Mouse (Mus musculus): Measurements from ENCODE around the gene Ube4b. TPM values are rescaled to one million over a fixed set of nuclear protein-coding genes. Genes with fewer than 3 reads are reported as not detected.

Gene Ube4b
- total RNA-seq (2023), result 91.5 TPM

DNA sequence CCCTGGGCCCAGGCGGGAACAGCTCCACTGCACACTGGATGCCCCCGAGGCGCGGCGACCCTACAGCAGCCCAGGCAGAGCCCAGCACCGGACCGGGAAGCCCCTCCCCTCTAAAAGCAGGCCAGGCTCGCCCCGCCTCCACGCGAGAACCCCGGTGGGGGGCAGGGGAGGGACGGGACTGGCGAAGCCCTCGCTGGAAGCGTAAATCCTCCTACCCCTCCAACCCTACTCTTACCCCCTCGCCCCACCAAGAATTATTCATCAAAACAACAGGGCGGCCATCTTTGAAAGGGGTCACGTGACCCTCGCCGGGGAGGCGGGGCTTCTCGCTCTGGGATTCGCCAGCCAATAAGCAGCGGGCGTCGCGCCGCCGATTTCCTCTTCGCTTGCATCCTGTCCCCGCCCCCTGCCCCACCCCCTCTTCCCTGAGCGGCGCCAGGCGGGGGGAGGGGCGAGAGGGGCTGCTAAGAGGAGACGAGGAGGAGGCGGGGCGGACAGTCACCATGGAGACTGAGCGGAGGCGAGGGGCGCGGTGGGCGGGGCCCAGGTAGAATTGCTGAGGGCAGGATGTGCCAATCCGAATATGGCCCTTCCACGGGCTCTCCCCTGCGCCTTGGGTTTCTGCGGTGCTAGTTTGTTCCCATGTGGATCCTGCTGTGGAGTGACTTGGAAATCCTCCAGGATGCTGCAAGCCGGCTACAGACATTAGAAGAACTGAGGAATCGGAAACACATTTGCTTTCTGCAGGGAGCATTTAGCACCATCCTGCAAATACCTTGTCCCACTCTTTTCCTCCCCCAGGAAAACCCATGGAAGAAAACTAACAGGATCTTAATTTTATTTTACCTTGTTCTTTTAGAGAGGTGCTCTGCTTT lies at the start of gene Ube4b:
Gene Ube4b (minus strand): TSS at position 425 of the 875 bp plus-strand sequence.

DNA sequence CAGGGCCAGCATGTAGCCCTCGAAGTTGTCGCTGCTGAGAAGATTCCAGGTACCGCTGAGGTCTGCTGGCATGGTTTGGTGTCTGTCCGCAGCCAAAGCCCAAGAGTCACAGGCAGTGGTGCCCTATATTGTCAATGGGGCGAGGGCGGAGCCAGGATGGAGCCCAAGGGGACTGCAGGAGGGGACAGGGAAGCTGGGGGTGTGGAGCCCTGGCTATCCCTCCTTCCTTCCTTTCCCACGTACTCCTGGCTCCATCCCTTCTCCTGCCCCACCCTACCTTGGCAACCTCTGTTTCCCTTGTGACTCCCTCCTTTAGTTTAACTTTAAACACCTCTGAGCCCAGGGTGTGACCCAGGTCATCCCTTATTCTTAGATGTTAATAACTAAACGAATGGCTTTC lies 28.3 kb upstream of the Ube4b start, which contains the start of gene Rbp7:
Gene Rbp7 (minus strand): TSS at position 100 of the 400 bp plus-strand sequence.

DNA sequence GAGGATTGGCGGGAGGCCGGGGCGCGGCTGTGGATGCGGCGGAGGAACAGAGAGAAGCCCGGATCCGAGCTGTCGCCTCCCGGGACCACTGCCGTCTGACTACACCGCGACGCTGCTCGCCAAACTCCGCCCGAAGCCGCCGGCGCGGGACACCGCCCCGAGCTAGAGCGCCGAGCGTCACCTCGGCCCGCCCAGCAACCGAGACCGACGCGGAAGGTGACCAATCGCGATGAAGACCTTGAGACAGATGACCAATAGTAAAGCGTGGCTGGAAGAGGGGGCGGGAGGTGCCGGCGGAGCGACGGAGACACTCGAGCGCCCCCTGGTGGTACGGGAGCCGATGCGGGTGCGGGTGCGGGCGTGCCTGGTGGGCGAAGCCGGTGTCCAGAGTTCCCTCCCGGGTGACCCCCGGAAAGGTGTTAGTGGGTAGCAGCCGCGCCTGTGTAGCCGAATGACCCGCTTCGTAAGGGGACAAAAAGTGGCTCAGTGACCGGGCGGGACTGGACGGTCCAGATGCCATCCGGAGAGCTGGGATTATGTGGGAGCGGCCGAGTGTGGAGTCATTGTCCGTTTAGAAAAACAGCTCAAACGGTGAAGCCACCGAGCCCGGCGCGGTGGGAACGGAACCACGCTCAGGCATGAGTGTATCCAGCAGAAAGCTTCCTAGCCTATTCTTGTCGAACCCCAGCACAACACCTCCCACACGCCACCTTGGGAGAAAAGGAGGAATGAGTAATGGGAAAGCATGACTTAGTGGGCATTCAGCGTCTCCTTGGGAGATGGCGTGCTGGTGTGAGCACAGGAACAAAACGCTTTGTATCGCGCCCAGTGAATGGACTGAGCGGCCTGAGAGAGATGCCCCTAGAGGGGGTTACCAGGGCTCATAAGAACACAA lies 118.7 kb downstream of the Ube4b start, which contains the start of gene Kif1b:
Gene Kif1b (minus strand): TSS at position 98 of the 895 bp plus-strand sequence.

Other genes starting within 250 kb of the Ube4b start
- gene Kif1b, start 119.1 kb downstream of the Ube4b start, total RNA-seq (2023), result 85.6 TPM
- not detected for gene Rbp7, start 28.2 kb upstream of the Ube4b start, total RNA-seq (2023)
- not detected for gene Tmem274, start 50.6 kb upstream of the Ube4b start, total RNA-seq (2023)
- 3.2 TPM for gene Nmnat1, start 58.5 kb upstream of the Ube4b start, total RNA-seq (2023)
- 17.5 TPM for gene Lzic, start 58.5 kb upstream of the Ube4b start, total RNA-seq (2023)
- 0.41 TPM for gene Ctnnbip1, start 91.5 kb upstream of the Ube4b start, total RNA-seq (2023)
- 6.2 TPM for gene Clstn1, start 159.7 kb upstream of the Ube4b start, total RNA-seq (2023)

Measured in CD4-positive naive resting alpha-beta T cell, adult 76 days (primary cell).